Mouse (Mus musculus): ENCODE data around the gene Srsf2. TPM values are rescaled to one million over a fixed set of nuclear protein-coding genes. Genes with fewer than 3 reads are reported as not detected.
"Not testable (repeated sequence)": the region's sequence is repeated elsewhere in the genome, so short reads cannot be mapped to it uniquely, and the experiment has no call there.

Srsf2 gene
- 974 and 988 TPM in 2 replicates for polyA plus RNA-seq (2014; fragmentation: Nextera tagmentation; extraction: Ambion mirVana)

- peak; percentile 100 for DNase-seq (ENCODE audit: low spot score, missing footprints)
- Histone ChIP-seq H3K4me3 (ENCODE audit: low read depth, low read length) (peak within 1 kb of the TSS; percentile 100), H3K4me2 (peak within 1 kb of the TSS; percentile 95), H3K27ac (ENCODE audit: low read depth, low read length) (peak within 1 kb of the TSS; percentile 95), H3K36me3 (ENCODE audit: control insufficient read depth, insufficient read depth, low read length) (peaks cover 9% of the 10 kb centered on the region; the same call in 1 of the 2 replicates), H3K4me1 (ENCODE audit: control insufficient read depth, insufficient read depth, low read length) (peaks cover 19% of the 10 kb centered on the region), H3K27me3 (ENCODE audit: control insufficient read depth, insufficient read depth, low read length) (no peaks in the 10 kb centered on the region), H3K9me3 (ENCODE audit: control insufficient read depth, low read length) (no peaks in the 10 kb centered on the region), H3K9ac (ENCODE audit: low read length) (peak within 1 kb of the TSS; percentile 98)
- ATAC-seq (ENCODE audit: low FRiP score) = peak; percentile 89
- WGBS = under 1% methylated on average over 73 of the region's 74 CpGs
Observed at GRCm38 (mm10) chr11:116852891-116853511, at the start of gene Srsf2. Srsf2 (minus strand) TSS chr11:116853094.

- H3K9me3 ChIP-seq (ENCODE audit: control insufficient read depth, low read length); H3K27ac ChIP-seq (ENCODE audit: low read depth, low read length); H3K4me3 ChIP-seq (ENCODE audit: low read depth, low read length); H3K36me3 ChIP-seq (ENCODE audit: control insufficient read depth, insufficient read depth, low read length); H3K4me1 ChIP-seq (ENCODE audit: control insufficient read depth, insufficient read depth, low read length); H3K4me2 ChIP-seq; ATAC-seq (ENCODE audit: low FRiP score); H3K9ac ChIP-seq (ENCODE audit: low read length): not testable (repeated sequence)
- peak; percentile 51 for DNase-seq (ENCODE audit: low spot score, missing footprints)
- peaks cover 13% of the 10 kb centered on the region for H3K27me3 ChIP-seq (ENCODE audit: control insufficient read depth, insufficient read depth, low read length)
- 89% methylated on average over 10 of the region's 10 CpGs for WGBS
Observed at GRCm38 (mm10) chr11:116902588-116902987, 49.7 kb upstream of the Srsf2 start.

GRCm38 (mm10) chr11:116899247-116899646, 46.4 kb upstream of the Srsf2 start:
- 91% methylated on average over 12 of the region's 12 CpGs for WGBS
- Histone ChIP-seq H3K27ac (ENCODE audit: low read depth, low read length) (no peak overlapping the region), H3K4me2 (no peak overlapping the region), H3K4me3 (ENCODE audit: low read depth, low read length) (no peak overlapping the region), H3K4me1 (ENCODE audit: control insufficient read depth, insufficient read depth, low read length) (no peaks in the 10 kb centered on the region; the same call in 1 of the 2 replicates), H3K36me3 (ENCODE audit: control insufficient read depth, insufficient read depth, low read length) (no peaks in the 10 kb centered on the region), H3K9ac (ENCODE audit: low read length) (no peak overlapping the region), H3K27me3 (ENCODE audit: control insufficient read depth, insufficient read depth, low read length) (no peaks in the 10 kb centered on the region), H3K9me3 (ENCODE audit: control insufficient read depth, low read length) (no peaks in the 10 kb centered on the region)
- ATAC-seq (ENCODE audit: low FRiP score) (no peak), DNase-seq (ENCODE audit: low spot score, missing footprints) (peak; percentile 26)

GRCm38 (mm10) chr11:116895402-116895801, 42.5 kb upstream of the Srsf2 start:
- no peak overlapping the region for H3K9ac ChIP-seq (ENCODE audit: low read length)
- no peak overlapping the region for H3K27ac ChIP-seq (ENCODE audit: low read depth, low read length)
- WGBS = 62% methylated on average over 3 of the region's 3 CpGs
- H3K4me1 ChIP-seq (ENCODE audit: control insufficient read depth, insufficient read depth, low read length) = no peaks in the 10 kb centered on the region
- H3K36me3 ChIP-seq (ENCODE audit: control insufficient read depth, insufficient read depth, low read length) = no peaks in the 10 kb centered on the region
- H3K4me2 ChIP-seq = no peak overlapping the region
- H3K4me3 ChIP-seq (ENCODE audit: low read depth, low read length) = no peak overlapping the region
- H3K27me3 ChIP-seq (ENCODE audit: control insufficient read depth, insufficient read depth, low read length) = no peaks in the 10 kb centered on the region
- ATAC-seq (ENCODE audit: low FRiP score) (no peak), DNase-seq (ENCODE audit: low spot score, missing footprints) (peak; percentile 73)
- H3K9me3 ChIP-seq (ENCODE audit: control insufficient read depth, low read length) = no peaks in the 10 kb centered on the region

GRCm38 (mm10) chr11:116893532-116894442, 40.9 kb upstream of the Srsf2 start:
- Histone ChIP-seq H3K4me1 (ENCODE audit: control insufficient read depth, insufficient read depth, low read length) (no peaks in the 10 kb centered on the region), H3K27ac (ENCODE audit: low read depth, low read length) (no peak overlapping the region), H3K4me3 (ENCODE audit: low read depth, low read length) (no peak overlapping the region), H3K27me3 (ENCODE audit: control insufficient read depth, insufficient read depth, low read length) (no peaks in the 10 kb centered on the region), H3K36me3 (ENCODE audit: control insufficient read depth, insufficient read depth, low read length) (no peaks in the 10 kb centered on the region), H3K9me3 (ENCODE audit: control insufficient read depth, low read length) (no peaks in the 10 kb centered on the region), H3K4me2 (no peak overlapping the region), H3K9ac (ENCODE audit: low read length) (no peak overlapping the region)
- DNase-seq (ENCODE audit: low spot score, missing footprints) (peak; percentile 17), ATAC-seq (ENCODE audit: low FRiP score) (no peak)
- 78% methylated on average over 19 of the region's 19 CpGs for WGBS

GRCm38 (mm10) chr11:116887136-116887535, 34.2 kb upstream of the Srsf2 start:
- no peak for ATAC-seq (ENCODE audit: low FRiP score)
- Histone ChIP-seq H3K4me1 (ENCODE audit: control insufficient read depth, insufficient read depth, low read length) (peaks cover 4% of the 10 kb centered on the region; the same call in 1 of the 2 replicates), H3K9me3 (ENCODE audit: control insufficient read depth, low read length) (no peaks in the 10 kb centered on the region), H3K4me3 (ENCODE audit: low read depth, low read length) (no peak overlapping the region), H3K4me2 (no peak overlapping the region), H3K27ac (ENCODE audit: low read depth, low read length) (no peak overlapping the region), H3K27me3 (ENCODE audit: control insufficient read depth, insufficient read depth, low read length) (no peaks in the 10 kb centered on the region; the same call in 1 of the 2 replicates), H3K9ac (ENCODE audit: low read length) (no peak overlapping the region), H3K36me3 (ENCODE audit: control insufficient read depth, insufficient read depth, low read length) (no peaks in the 10 kb centered on the region)
- 65% methylated on average over 5 of the region's 5 CpGs for WGBS
- DNase-seq (ENCODE audit: low spot score, missing footprints) = no peak

GRCm38 (mm10) chr11:116885275-116886151, 32.6 kb upstream of the Srsf2 start:
- Histone ChIP-seq H3K9ac (ENCODE audit: low read length) (peak overlapping the region; percentile 12; the same call in 1 of the 2 replicates), H3K4me2 (peak overlapping the region; percentile 36; the same call in 1 of the 2 replicates), H3K27ac (ENCODE audit: low read depth, low read length) (no peak overlapping the region), H3K9me3 (ENCODE audit: control insufficient read depth, low read length) (no peaks in the 10 kb centered on the region), H3K27me3 (ENCODE audit: control insufficient read depth, insufficient read depth, low read length) (no peaks in the 10 kb centered on the region; the same call in 1 of the 2 replicates), H3K4me3 (ENCODE audit: low read depth, low read length) (peak overlapping the region; percentile 2; the same call in 1 of the 2 replicates), H3K4me1 (ENCODE audit: control insufficient read depth, insufficient read depth, low read length) (peaks cover 4% of the 10 kb centered on the region; the same call in 1 of the 2 replicates), H3K36me3 (ENCODE audit: control insufficient read depth, insufficient read depth, low read length) (no peaks in the 10 kb centered on the region)
- DNase-seq (ENCODE audit: low spot score, missing footprints) = peak; percentile 99
- ATAC-seq (ENCODE audit: low FRiP score) = no peak
- WGBS = 3% methylated on average over 28 of the region's 28 CpGs

GRCm38 (mm10) chr11:116884061-116884460, 31.2 kb upstream of the Srsf2 start:
- no peak overlapping the region for H3K9ac ChIP-seq (ENCODE audit: low read length)
- H3K27me3 ChIP-seq (ENCODE audit: control insufficient read depth, insufficient read depth, low read length) = no peaks in the 10 kb centered on the region; the same call in 1 of the 2 replicates
- 83% methylated on average over 6 of the region's 6 CpGs for WGBS
- no peaks in the 10 kb centered on the region for H3K9me3 ChIP-seq (ENCODE audit: control insufficient read depth, low read length)
- no peak overlapping the region for H3K4me2 ChIP-seq
- H3K4me1 ChIP-seq (ENCODE audit: control insufficient read depth, insufficient read depth, low read length) = peaks cover 4% of the 10 kb centered on the region; the same call in 1 of the 2 replicates
- peak; percentile 35 for DNase-seq (ENCODE audit: low spot score, missing footprints)
- no peaks in the 10 kb centered on the region for H3K36me3 ChIP-seq (ENCODE audit: control insufficient read depth, insufficient read depth, low read length)
- H3K4me3 ChIP-seq (ENCODE audit: low read depth, low read length) = no peak overlapping the region
- no peak overlapping the region for H3K27ac ChIP-seq (ENCODE audit: low read depth, low read length)
- ATAC-seq (ENCODE audit: low FRiP score) = no peak

All from midbrain, embryonic 11.5 days (tissue).